Mouse (Mus musculus) stomach, embryonic 14.5 days (tissue): ENCODE results near the gene Dip2b. TPM values are rescaled to one million over a fixed set of nuclear protein-coding genes. Genes with fewer than 3 reads are reported as not detected.
"Not testable (repeated sequence)": the region's sequence is repeated elsewhere in the genome, so short reads cannot be mapped to it uniquely, and the experiment has no call there.

ENCODE experiments used
- ATAC-seq: fragments of 200-750 bp; cut with Nextera tagmentation; 2 replicates; pipeline ENCODE4 v1.8.0; 2017; ENCODE audit warnings: low read depth, moderate TSS enrichment; ENCODE audit not compliant: insufficient number of reproducible peaks, insufficient read depth, low FRiP score
- H3K27ac ChIP-seq: fragments of 300-500 bp; sonication (generic); 2 replicates; pipeline ENCODE4 v1.5.1; 2014; ENCODE audit warnings: mild to moderate bottlenecking, low read length, moderate library complexity, mixed read lengths
- H3K27me3 ChIP-seq: fragments of 300-500 bp; sonication (generic); 2 replicates; pipeline ENCODE4 v1.6.1; 2014; ENCODE audit warnings: low read length, control low read depth, mixed read lengths; ENCODE audit not compliant: control insufficient read depth, insufficient read depth
- H3K36me3 ChIP-seq: fragments of 300-500 bp; sonication (generic); 2 replicates; pipeline ENCODE4 v1.6.1; 2014; ENCODE audit warnings: mild to moderate bottlenecking, control low read depth, low read length, moderate library complexity, mixed read lengths; ENCODE audit not compliant: control insufficient read depth, insufficient read depth
- H3K4me1 ChIP-seq: fragments of 300-500 bp; sonication (generic); 2 replicates; pipeline ENCODE4 v1.6.1; 2014; ENCODE audit warnings: low read length, control low read depth, mixed read lengths; ENCODE audit not compliant: control insufficient read depth, insufficient read depth
- H3K4me2 ChIP-seq: fragments of 300-500 bp; sonication (generic); replicated peaks from 2 replicates; pipeline ENCODE4 v1.6.1; 2014; ENCODE audit warnings: low read depth, low read length, control low read depth
- H3K4me3 ChIP-seq: fragments of 300-500 bp; sonication (generic); 2 replicates; pipeline ENCODE4 v1.5.1; 2014; ENCODE audit warnings: low read depth, low read length, control low read depth
- H3K9ac ChIP-seq: fragments of 300-500 bp; sonication (generic); replicated peaks from 2 replicates; pipeline ENCODE4 v1.6.1; 2014; ENCODE audit warnings: low read depth, mild to moderate bottlenecking, control low read depth, low read length, moderate library complexity, mixed read lengths
- H3K9me3 ChIP-seq: fragments of 300-500 bp; sonication (generic); 2 replicates; pipeline ENCODE4 v1.6.1; 2016; ENCODE audit warnings: low read depth, low read length, control low read depth; ENCODE audit not compliant: control insufficient read depth
- WGBS: fragments of 180-500 bp; shearing (Covaris S2); extraction: QIAGEN DNeasy Blood & Tissue Kit; methylation state at CpG from one replicate; pipeline ENCODE4 v1.1.7; 2014; 5-methylcytosine and 5-hydroxymethylcytosine counted together
- polyA plus RNA-seq: library from polyadenylated mRNA; unstranded; fragments of >200 nt; fragmentation: Nextera tagmentation; extraction: Ambion mirVana; gene quantifications from 2 replicates; pipeline ENCODE4 v1.2.1, GENCODE M21; 2014

Dip2b gene
- polyA plus RNA-seq, 1 experiment from 2014 or later = 18.2 TPM

DNA sequence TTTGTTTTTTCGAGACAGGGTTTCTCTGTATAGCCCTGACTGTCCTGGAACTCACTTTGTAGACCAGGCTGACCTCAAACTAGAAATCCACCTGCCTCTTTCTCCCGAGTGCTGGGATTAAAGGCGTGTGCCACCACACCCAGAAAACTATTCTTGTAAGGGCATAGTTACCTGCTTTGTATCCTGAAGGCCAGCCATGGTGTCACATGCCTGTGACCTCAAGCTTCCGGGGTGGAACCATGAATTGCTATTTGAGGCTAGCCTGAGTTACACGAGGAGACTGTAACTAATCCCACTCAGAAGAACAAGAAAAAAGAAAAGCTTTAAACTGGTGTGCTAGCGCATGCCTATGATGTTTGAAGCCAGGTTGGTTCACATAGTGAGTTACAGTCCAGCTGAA lies 217.9 kb downstream of the Dip2b start:
- ATAC-seq = no peak
- H3K36me3 ChIP-seq = peaks cover 67% of the 10 kb centered on the region
- H3K4me1 ChIP-seq = no peaks in the 10 kb centered on the region
- 85% methylated on average over 6 of the region's 6 CpGs for WGBS
- no peak overlapping the region for H3K27ac ChIP-seq
- H3K4me3 ChIP-seq = no peak overlapping the region
- H3K4me2 ChIP-seq = no peak overlapping the region
- no peaks in the 10 kb centered on the region for H3K27me3 ChIP-seq
- no peaks in the 10 kb centered on the region for H3K9me3 ChIP-seq
- H3K9ac ChIP-seq = no peak overlapping the region

DNA sequence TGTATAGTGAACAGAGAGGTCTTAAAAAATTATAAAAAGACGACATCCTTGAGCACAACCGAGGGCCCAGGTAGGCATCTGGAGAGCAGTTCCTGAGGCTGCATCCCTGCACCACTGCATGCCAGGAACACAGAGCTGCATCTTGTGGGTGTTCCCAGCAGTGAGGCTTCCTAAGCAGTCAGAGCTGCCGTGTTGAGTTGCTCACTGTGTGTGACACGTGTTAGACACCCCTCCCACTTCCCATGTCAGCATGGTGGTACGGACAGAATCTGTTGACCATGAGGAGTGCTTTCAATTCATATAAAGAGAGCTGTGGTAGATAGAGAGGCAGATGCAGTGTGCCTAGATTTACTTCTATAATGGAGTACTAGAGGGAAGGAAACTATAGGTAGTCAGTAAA lies 218.8 kb downstream of the Dip2b start:
- H3K27ac ChIP-seq = no peak overlapping the region
- no peak overlapping the region for H3K9ac ChIP-seq
- WGBS = 89% methylated on average over 5 of the region's 5 CpGs
- H3K4me1 ChIP-seq = no peaks in the 10 kb centered on the region
- H3K27me3 ChIP-seq = no peaks in the 10 kb centered on the region
- H3K4me2 ChIP-seq = no peak overlapping the region
- ATAC-seq = no peak
- no peak overlapping the region for H3K4me3 ChIP-seq
- no peaks in the 10 kb centered on the region for H3K9me3 ChIP-seq
- peaks cover 60% of the 10 kb centered on the region for H3K36me3 ChIP-seq

DNA sequence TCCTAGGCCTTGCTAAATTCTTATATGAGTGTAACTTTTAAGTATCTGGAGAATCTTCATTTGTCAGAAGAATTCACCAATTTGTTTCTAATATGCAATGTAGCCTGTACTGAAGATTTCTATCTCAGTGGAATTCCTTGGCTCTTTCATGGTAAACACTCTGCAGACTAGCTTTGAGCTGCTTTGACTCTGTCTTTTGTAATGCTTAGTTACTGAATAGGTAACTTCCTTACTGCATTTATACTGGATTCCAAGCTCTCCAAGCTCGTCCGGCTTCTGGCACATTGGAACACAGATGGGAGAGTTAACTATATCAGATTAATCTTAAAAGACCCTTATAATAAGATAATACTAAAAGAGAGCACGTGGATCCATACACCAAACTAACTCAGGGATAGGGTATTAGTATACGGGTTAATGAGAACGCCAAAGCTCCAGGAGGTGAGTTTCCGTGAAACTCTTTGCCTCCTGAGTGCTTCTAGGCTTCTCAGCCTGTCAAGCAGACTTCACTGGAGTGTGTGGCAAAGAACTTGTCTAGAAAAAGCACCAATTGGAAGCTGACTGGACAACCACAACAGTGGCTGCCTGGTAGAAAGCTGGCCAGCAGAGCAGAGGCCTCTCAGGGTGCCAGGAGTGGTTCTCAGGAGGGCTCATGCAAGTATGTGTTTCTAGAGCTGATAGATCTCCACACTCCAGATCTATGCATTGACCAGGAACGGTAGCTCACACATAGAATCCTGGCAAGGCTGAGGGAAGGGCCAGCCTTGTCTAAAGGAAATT lies 220.4 kb downstream of the Dip2b start:
- no peak for ATAC-seq

DNA sequence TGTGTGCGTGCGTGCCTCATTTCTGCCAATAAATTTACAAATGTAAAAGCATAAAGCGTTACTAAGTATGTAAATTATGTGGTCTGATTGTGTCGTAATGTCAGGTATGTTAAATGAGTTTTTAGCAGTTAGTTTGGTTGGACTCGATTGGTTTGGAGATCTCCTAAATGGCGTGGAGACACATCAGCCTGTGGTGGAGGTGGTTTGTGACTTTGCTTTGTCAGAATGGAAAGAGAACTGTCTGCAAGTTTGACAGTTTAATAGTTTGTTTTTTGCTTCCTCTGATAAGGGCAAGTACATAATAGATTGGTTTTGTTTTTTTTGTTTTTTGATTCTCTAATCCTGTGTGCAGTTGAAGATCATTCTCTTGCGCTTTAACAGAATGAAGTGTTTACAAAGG lies 221.9 kb downstream of the Dip2b start:
- not testable (repeated sequence) for H3K9ac ChIP-seq
- 79% methylated on average over 5 of the region's 7 CpGs for WGBS

More for the DNA sequence above, 220.4 kb downstream of the Dip2b start:
- H3K4me1 ChIP-seq = no peaks in the 10 kb centered on the region
- WGBS = 92% methylated on average over 7 of the region's 7 CpGs
- no peak overlapping the region for H3K4me2 ChIP-seq
- H3K27ac ChIP-seq = no peak overlapping the region
- H3K4me3 ChIP-seq = no peak overlapping the region
- no peaks in the 10 kb centered on the region for H3K9me3 ChIP-seq
- no peak overlapping the region for H3K9ac ChIP-seq
- no peaks in the 10 kb centered on the region for H3K27me3 ChIP-seq
- H3K36me3 ChIP-seq = peaks cover 46% of the 10 kb centered on the region

DNA sequence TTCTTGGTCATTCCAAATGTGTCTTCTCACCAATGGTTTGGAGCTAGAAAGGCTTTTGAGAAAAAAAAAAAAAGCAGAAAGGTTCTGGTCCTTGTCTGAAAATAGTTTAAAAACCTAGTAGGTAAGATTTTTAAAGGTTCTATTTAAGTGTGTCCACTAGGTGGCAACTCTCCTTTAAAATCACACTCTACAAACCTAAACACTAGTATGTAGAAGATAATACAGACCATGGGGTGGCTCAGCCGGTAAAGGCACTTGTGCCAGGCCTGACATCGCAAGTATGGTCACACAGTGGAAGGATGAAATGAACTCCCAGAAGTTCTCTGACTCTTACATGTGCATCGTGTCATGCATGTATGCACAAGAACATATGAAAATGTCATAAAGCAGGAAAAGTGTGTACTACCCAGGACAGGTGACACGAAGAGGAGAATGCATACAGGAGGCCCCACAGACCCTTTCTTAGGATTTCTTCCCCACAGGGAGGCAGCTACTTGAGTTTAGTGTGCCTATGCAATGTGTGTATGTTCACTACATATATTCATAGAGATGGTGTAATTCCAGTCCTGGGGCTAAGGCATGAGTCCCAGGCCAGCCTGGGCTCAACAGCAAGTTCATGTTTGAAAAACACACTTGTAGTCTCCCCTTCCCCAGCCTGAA lies 224.9 kb downstream of the Dip2b start:
- Histone ChIP-seq H3K9me3 (no peaks in the 10 kb centered on the region), H3K4me2 (no peak overlapping the region), H3K36me3 (peaks cover 9% of the 10 kb centered on the region; the same call in 1 of the 2 replicates), H3K27ac (no peak overlapping the region), H3K4me3 (no peak overlapping the region), H3K9ac (no peak overlapping the region), H3K4me1 (no peaks in the 10 kb centered on the region), H3K27me3 (no peaks in the 10 kb centered on the region)
- ATAC-seq = no peak
- WGBS = 18% methylated on average over 4 of the region's 4 CpGs

More for the DNA sequence above, 221.9 kb downstream of the Dip2b start:
- not testable (repeated sequence) for H3K9me3 ChIP-seq, H3K4me1 ChIP-seq, ATAC-seq, H3K27me3 ChIP-seq, H3K4me2 ChIP-seq, H3K4me3 ChIP-seq, H3K27ac ChIP-seq
- H3K36me3 ChIP-seq = peaks cover 31% of the 10 kb centered on the region

DNA sequence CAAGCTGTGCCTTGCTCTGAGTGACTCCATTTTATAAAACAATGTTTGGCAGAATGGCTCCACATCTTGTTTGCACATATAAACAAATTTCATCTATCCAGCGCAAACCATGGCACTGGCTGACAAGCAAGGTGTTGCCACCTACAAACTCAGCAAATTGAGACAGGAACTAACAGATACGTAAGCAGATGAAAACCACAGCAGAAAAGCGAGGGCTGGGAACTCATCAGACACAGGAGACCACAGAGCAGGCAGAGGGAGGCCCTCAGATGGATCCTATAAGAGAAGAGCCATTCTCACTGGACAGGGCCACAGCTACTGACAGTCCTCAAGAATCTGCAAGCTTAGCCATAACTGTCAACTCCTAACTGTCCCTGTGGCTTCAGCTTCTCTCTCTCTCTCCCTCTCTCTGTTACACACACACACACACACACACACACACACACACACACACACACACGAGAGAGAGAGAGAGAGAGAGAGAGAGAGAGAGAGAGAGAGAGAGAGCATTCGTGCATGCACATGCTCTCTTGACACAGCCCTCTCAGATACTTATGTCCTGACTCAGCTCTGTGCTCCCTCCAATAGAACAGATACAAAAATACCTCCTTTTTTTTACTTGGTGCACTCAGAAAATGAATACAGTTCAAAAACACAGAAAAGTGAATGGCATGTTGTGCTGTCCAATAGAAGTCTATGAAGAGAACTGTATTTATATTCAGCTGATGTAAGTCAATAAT lies 227.3 kb downstream of the Dip2b start:
- ATAC-seq = no peak

DNA sequence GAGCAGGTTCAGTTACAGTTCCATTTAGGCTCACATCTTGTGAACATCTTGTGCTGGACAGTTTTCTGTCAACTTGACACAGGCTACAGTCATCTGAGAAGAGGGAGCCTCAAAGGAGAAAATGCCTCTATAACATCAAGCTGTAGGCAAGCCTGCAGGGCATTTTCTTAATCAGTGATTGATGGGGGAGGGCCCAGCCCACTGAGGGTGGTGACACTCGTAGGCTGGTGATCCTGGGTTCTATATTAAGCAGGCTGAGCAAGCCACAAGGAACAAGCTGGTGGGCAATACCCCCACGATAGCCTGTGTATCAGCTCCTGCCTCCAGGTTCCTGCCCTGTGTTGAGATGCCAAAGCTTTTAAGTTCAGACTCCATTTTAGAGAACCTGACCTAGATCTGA lies 230.5 kb downstream of the Dip2b start:
- Histone ChIP-seq H3K9me3 (no peaks in the 10 kb centered on the region; the same call in 1 of the 2 replicates), H3K27me3 (no peaks in the 10 kb centered on the region), H3K4me3 (no peak overlapping the region), H3K36me3 (no peaks in the 10 kb centered on the region), H3K4me1 (no peaks in the 10 kb centered on the region), H3K27ac (no peak overlapping the region), H3K9ac (no peak overlapping the region), H3K4me2 (no peak overlapping the region)
- ATAC-seq = no peak
- WGBS = 65% methylated on average over 2 of the region's 2 CpGs

More for the DNA sequence above, 227.3 kb downstream of the Dip2b start:
- H3K4me2 ChIP-seq = no peak overlapping the region
- H3K27me3 ChIP-seq = no peaks in the 10 kb centered on the region
- no peaks in the 10 kb centered on the region; the same call in 1 of the 2 replicates for H3K36me3 ChIP-seq
- no peak overlapping the region for H3K4me3 ChIP-seq
- H3K4me1 ChIP-seq = no peaks in the 10 kb centered on the region
- no peak overlapping the region for H3K27ac ChIP-seq
- 75% methylated on average over 4 of the region's 5 CpGs for WGBS
- no peak overlapping the region for H3K9ac ChIP-seq
- no peaks in the 10 kb centered on the region; the same call in 1 of the 2 replicates for H3K9me3 ChIP-seq
